Mouse (Mus musculus): ENCODE data around the gene Fgf14.

DNA sequence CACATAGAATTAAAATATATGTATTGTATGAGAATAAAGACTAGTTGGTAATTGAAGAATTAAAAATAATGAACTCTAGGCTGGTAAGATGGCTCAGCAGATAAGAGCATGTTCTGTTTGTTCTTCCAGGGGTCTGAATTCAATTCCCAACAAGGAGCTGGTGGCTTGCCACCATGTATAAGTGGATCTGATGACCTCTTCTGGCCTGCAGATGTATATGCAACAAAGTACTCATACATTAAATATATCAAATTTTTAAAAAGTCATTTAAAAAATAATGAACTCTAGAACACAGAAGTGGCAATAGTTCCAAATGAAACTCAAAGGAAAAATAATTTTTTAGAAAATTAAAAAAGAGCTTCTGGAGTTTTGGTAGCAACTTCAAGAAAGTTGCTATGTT lies 529.5 kb downstream of the Fgf14 start:
- TF ChIP-seq CTCF (conservative IDR thresholded peaks at IDR 0.05; ENCODE audit: insufficient read depth, insufficient read length, low read depth, low read length) (no peak), POLR2A (IDR thresholded peaks at IDR 0.05; ENCODE audit: low read depth, low read length) (no peak)
